Mouse (Mus musculus) heart, adult 2 months (tissue): ENCODE data around the gene Gm20388. TPM values are rescaled to one million over a fixed set of nuclear protein-coding genes. Genes with fewer than 3 reads are reported as not detected.
A peak's percentile ranks its signal among the peaks of the same experiment; 100 is the strongest.

Experiments used
- DNase-seq, 2 experiments: peaks; one replicate each; pipeline ENCODE4 v3.0.0; 2021
- H3K27ac ChIP-seq: fragments of 200-600 bp; 2 replicates; pipeline ENCODE4 v1.8.1; 2022
- H3K27me3 ChIP-seq: fragments of 200-500 bp; 2 replicates; pipeline ENCODE4 v1.6.1; 2012; ENCODE audit warnings: mild to moderate bottlenecking, low read length, inconsistent platforms, mixed read lengths; ENCODE audit not compliant: control insufficient read depth, insufficient read depth
- H3K36me3 ChIP-seq: fragments of 200-500 bp; 2 replicates; pipeline ENCODE4 v1.6.1; 2012; ENCODE audit warnings: low read length, inconsistent platforms; ENCODE audit not compliant: control insufficient read depth, insufficient read depth
- H3K4me1 ChIP-seq: fragments of 200-500 bp; 2 replicates; pipeline ENCODE4 v1.6.1; 2011; ENCODE audit warnings: low read length; ENCODE audit not compliant: control insufficient read depth, insufficient read depth
- H3K4me3 ChIP-seq: fragments of 200-600 bp; 2 replicates; pipeline ENCODE4 v1.8.1; 2022
- H3K79me2 ChIP-seq: fragments of 200-500 bp; replicated peaks from 2 replicates; pipeline ENCODE4 v1.6.1; 2012; ENCODE audit warnings: mild to moderate bottlenecking, inconsistent platforms, low read length, moderate library complexity, mixed read lengths; ENCODE audit not compliant: control insufficient read depth, insufficient read depth
- H3K9ac ChIP-seq: fragments of 200-500 bp; 2 replicates; pipeline ENCODE4 v1.6.1; 2012; ENCODE audit warnings: low read depth, mild to moderate bottlenecking, control low read depth, inconsistent platforms, low read length, mixed read lengths
- CTCF ChIP-seq: fragments of 200-600 bp; IDR thresholded peaks from 2 replicates; pipeline ENCODE4 v1.8.1; 2022; ENCODE audit warnings: antibody characterized with exemption, mild to moderate bottlenecking, moderate library complexity
- EP300 ChIP-seq: fragments of 200-500 bp; IDR thresholded peaks from 2 replicates; pipeline ENCODE4 v1.6.1; 2011; ENCODE audit warnings: low read depth, low read length, control low read depth; ENCODE audit not compliant: insufficient read depth
- POLR2A ChIP-seq: fragments of 200-500 bp; IDR thresholded peaks from 2 replicates; pipeline ENCODE4 v1.6.1; 2011; ENCODE audit warnings: mild to moderate bottlenecking, low read depth, low read length, control low read depth; ENCODE audit not compliant: insufficient read depth
- WGBS: fragments of 180-500 bp; shearing (Covaris S2); methylation state at CpG from one replicate; pipeline ENCODE4 v1.1.7; 2018; 5-methylcytosine and 5-hydroxymethylcytosine counted together
- intact Hi-C: fragments of 180-260 bp; cut with DNase I; formaldehyde crosslinking; loops from one replicate; pipeline ENCODE4 v1.15.1; 2025
- polyA plus RNA-seq: library from polyadenylated mRNA; depleted of rRNA; stranded (reverse); fragments of >200 nt; gene quantifications from 2 replicates; pipeline ENCODE4 v1.2.3, GENCODE M21; 2012
- total RNA-seq, 2 experiments: library from RNA; stranded (reverse); gene quantifications; 2 replicates each; pipeline ENCODE4 v1.2.3; 2021

Gm20388 gene
- total and polyA plus RNA-seq, 3 experiments: 1.8 to 32.3 TPM; not detected in 1

- Histone ChIP-seq H3K27me3 (no peaks in the 10 kb centered on the region; the same call in 1 of the 2 replicates), H3K79me2 (no peaks in the 10 kb centered on the region), H3K9ac (no peak overlapping the region), H3K36me3 (no peaks in the 10 kb centered on the region), H3K27ac (no peak overlapping the region), H3K4me3 (no peak overlapping the region), H3K4me1 (no peaks in the 10 kb centered on the region)
- DNase-seq: no peak
- WGBS: 62% methylated on average over 18 of the region's 18 CpGs
- no peak for TF ChIP-seq EP300
- no peak for TF ChIP-seq CTCF
- TF ChIP-seq POLR2A: no peak
- intact Hi-C loops: no loop called here
Measured at GRCm38 (mm10) chr8:121525111-121525818, 1614.6 kb downstream of the Gm20388 start.

DNA sequence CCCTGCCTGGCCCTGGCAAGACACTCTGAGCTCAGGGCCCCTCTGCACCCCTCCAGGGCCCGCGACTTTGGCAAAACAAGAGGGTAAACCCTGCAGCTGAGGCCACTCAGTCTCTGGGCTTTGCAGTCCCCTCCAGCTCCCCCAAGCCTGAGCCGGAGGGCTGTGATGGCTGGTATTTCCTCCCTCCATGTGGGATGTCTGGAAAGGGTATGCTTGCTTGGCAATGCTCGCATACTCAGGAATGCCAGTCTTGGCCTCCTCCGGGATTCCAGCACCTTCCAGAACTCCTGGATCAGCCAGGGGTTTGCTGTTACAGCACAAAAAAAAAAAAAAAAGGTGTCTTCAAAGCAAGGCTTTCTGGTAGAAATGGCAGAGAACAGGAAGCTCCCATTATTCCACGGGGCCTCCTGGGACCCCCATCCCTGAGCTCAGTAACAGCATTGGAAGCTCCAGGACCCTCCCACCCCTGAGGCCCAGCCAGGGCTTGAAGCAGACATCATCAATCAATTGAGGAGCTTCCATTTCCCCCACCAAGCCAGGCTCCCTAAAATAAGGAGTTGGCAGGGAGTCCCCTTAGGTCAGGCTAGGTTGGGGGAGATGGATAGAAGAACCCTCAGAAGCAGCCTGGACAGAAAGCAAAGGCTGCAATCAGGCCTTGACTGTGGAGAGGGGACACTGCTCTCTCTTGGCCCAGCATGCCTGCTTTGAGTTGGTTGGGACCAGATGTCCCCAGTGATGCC, 1616.3 kb downstream of the Gm20388 start:
- H3K36me3 ChIP-seq: no peaks in the 10 kb centered on the region
- H3K27ac ChIP-seq: no peak overlapping the region
- no peak overlapping the region for H3K4me3 ChIP-seq
- DNase-seq: no peak
- H3K79me2 ChIP-seq: no peaks in the 10 kb centered on the region
- H3K9ac ChIP-seq: no peak overlapping the region
- H3K27me3 ChIP-seq: no peaks in the 10 kb centered on the region; the same call in 1 of the 2 replicates
- TF ChIP-seq POLR2A (no peak), EP300 (no peak), CTCF (no peak)
- H3K4me1 ChIP-seq: no peaks in the 10 kb centered on the region
- intact Hi-C loops: no loop called here
- WGBS: 52% methylated on average over 6 of the region's 6 CpGs

GRCm38 (mm10) chr8:121527751-121528150, 1617.1 kb downstream of the Gm20388 start:
- no peaks in the 10 kb centered on the region for H3K4me1 ChIP-seq
- no peaks in the 10 kb centered on the region for H3K36me3 ChIP-seq
- DNase-seq: no peak
- no peak overlapping the region for H3K9ac ChIP-seq
- H3K4me3 ChIP-seq: no peak overlapping the region
- no peak for TF ChIP-seq POLR2A
- H3K27me3 ChIP-seq: no peaks in the 10 kb centered on the region; the same call in 1 of the 2 replicates
- intact Hi-C loops: no loop called here
- H3K79me2 ChIP-seq: no peaks in the 10 kb centered on the region
- 87% methylated on average over 9 of the region's 9 CpGs for WGBS
- H3K27ac ChIP-seq: no peak overlapping the region

GRCm38 (mm10) chr8:121528790-121529189, 1618.1 kb downstream of the Gm20388 start:
- no peaks in the 10 kb centered on the region for H3K36me3 ChIP-seq
- no peak overlapping the region for H3K27ac ChIP-seq
- TF ChIP-seq EP300: no peak
- H3K9ac ChIP-seq: no peak overlapping the region
- no peak overlapping the region for H3K4me3 ChIP-seq
- DNase-seq: peak; percentile 61 to 66
- H3K4me1 ChIP-seq: no peaks in the 10 kb centered on the region
- intact Hi-C loops: no loop called here
- 66% methylated on average over 15 of the region's 15 CpGs for whole genome bisulfite sequencing
- no peaks in the 10 kb centered on the region; the same call in 1 of the 2 replicates for H3K27me3 ChIP-seq
- no peaks in the 10 kb centered on the region for H3K79me2 ChIP-seq

DNA sequence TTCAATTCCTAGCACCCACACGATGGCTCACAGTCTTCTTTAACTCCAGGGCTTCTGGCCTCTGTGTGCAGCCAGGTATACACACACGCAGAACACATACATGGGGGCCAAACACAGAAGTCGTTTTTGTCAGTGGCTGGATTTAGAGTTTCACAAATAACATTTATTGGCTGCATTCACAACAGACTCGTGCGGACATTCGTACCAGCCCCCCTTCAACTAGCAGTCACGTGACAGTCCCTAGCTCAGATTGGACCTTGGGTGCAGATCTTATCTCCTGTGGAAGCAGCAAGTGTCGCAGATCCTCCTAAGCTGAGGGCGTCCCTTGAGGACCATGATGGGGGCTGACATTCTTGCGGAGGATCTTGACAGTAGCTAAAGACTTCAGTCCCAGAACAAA, 1620.0 kb downstream of the Gm20388 start:
- no peak overlapping the region for H3K9ac ChIP-seq
- WGBS: 69% methylated on average over 10 of the region's 10 CpGs
- no peaks in the 10 kb centered on the region for H3K36me3 ChIP-seq
- no peak overlapping the region for H3K27ac ChIP-seq
- TF ChIP-seq POLR2A (no peak), CTCF (no peak), EP300 (no peak)
- H3K4me3 ChIP-seq: no peak overlapping the region
- H3K27me3 ChIP-seq: no peaks in the 10 kb centered on the region; the same call in 1 of the 2 replicates
- intact Hi-C loops: no loop called here
- H3K79me2 ChIP-seq: no peaks in the 10 kb centered on the region
- DNase-seq: no peak
- no peaks in the 10 kb centered on the region for H3K4me1 ChIP-seq

DNA sequence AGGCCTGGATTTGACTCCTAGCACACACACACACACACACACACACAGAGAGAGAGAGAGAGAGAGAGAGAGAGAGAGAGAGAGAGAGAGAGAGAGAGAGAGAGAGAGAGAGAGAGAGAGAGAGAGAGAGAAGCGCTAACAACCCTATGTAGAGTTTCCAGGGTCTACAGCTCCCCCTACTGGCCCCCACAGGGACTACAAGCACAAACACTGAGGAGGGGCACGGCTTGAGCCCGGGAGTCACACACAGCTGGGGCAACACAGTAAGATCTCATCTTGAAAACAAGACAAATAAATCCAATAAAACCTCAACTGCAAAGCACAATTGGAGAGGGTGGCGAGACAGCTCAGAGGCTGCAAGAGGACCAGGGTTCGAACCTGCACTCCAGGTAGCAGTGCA, 1621.7 kb downstream of the Gm20388 start:
- H3K27ac ChIP-seq: no peak overlapping the region
- no peaks in the 10 kb centered on the region; the same call in 1 of the 2 replicates for H3K27me3 ChIP-seq
- no peak overlapping the region for H3K9ac ChIP-seq
- H3K79me2 ChIP-seq: no peaks in the 10 kb centered on the region
- no peak overlapping the region for H3K4me3 ChIP-seq
- no peak for TF ChIP-seq POLR2A
- TF ChIP-seq CTCF: peak; percentile 67
- TF ChIP-seq EP300: no peak
- H3K36me3 ChIP-seq: no peaks in the 10 kb centered on the region
- H3K4me1 ChIP-seq: no peaks in the 10 kb centered on the region
- DNase-seq: peak in 1 of 2 experiments; percentile 39
- WGBS: 48% methylated on average over 5 of the region's 5 CpGs
- intact Hi-C loops: no loop called here
